Mouse (Mus musculus) ES-Bruce4 (cell line): ENCODE results near the gene Sesn3. TPM values are rescaled to one million over a fixed set of nuclear protein-coding genes. Genes with fewer than 3 reads are reported as not detected.
A peak's percentile ranks its signal among the peaks of the same experiment; 100 is the strongest.

Experiments used
- H3K27ac ChIP-seq: 2 replicates; pipeline ENCODE4 v1.5.1; 2012; ENCODE audit warnings: low read length, inconsistent platforms; ENCODE audit not compliant: insufficient read depth
- H3K27me3 ChIP-seq: 2 replicates; pipeline ENCODE4 v1.6.1; 2012; ENCODE audit warnings: mild to moderate bottlenecking, low read length, inconsistent platforms; ENCODE audit not compliant: control insufficient read depth, poor library complexity, insufficient read depth, severe bottlenecking
- H3K36me3 ChIP-seq: 2 replicates; pipeline ENCODE4 v1.6.1; 2012; ENCODE audit warnings: inconsistent platforms, mild to moderate bottlenecking, low read length, moderate library complexity; ENCODE audit not compliant: control insufficient read depth, poor library complexity, insufficient read depth, severe bottlenecking
- H3K4me1 ChIP-seq: one replicate; pipeline ENCODE4 v1.8.1; 2011; ENCODE audit warnings: low read length; ENCODE audit not compliant: control insufficient read depth, insufficient read depth
- H3K4me3 ChIP-seq: 2 replicates; pipeline ENCODE4 v1.5.1; 2011; ENCODE audit warnings: low read depth, mild to moderate bottlenecking, low read length
- H3K9ac ChIP-seq: 2 replicates; pipeline ENCODE4 v1.6.1; 2012; ENCODE audit warnings: low read depth, mild to moderate bottlenecking, inconsistent platforms; ENCODE audit not compliant: poor library complexity, severe bottlenecking
- H3K9me3 ChIP-seq: replicated peaks from 2 replicates; pipeline ENCODE4 v1.6.1; 2012; ENCODE audit warnings: mild to moderate bottlenecking, low read length, inconsistent platforms; ENCODE audit not compliant: control insufficient read depth, poor library complexity, insufficient read depth, severe bottlenecking
- CTCF ChIP-seq: IDR thresholded peaks from one replicate; pipeline ENCODE4 v1.8.1; 2011; ENCODE audit warnings: low read depth, low read length
- EP300 ChIP-seq: IDR thresholded peaks from 2 replicates; pipeline ENCODE4 v1.6.1; 2011; ENCODE audit warnings: low read depth, low read length; ENCODE audit not compliant: insufficient read depth
- POLR2A ChIP-seq: IDR thresholded peaks from one replicate; pipeline ENCODE4 v1.8.1; 2011; ENCODE audit warnings: low read length; ENCODE audit not compliant: insufficient read depth
- polyA plus RNA-seq: library from polyadenylated mRNA; stranded (reverse); fragments of >200 nt; gene quantifications from 2 replicates; pipeline ENCODE4 v1.2.4, GENCODE M21; 2011; ENCODE audit warnings: low read depth; ENCODE audit not compliant: missing spikeins, insufficient read depth, insufficient read length

The Sesn3 gene
- polyA plus RNA-seq, 1 experiment = 26.4 TPM

GRCm38 (mm10) chr9:14380386-14381285 is 105.8 kb downstream of the Sesn3 start:
- Histone ChIP-seq H3K9me3 (no peaks in the 10 kb centered on the region), H3K36me3 (no peaks in the 10 kb centered on the region), H3K4me1 (no peaks in the 10 kb centered on the region), H3K27me3 (no peaks in the 10 kb centered on the region), H3K27ac (no peak overlapping the region), H3K9ac (peak overlapping the region; percentile 51), H3K4me3 (peak overlapping the region; percentile 70)
- no peak for TF ChIP-seq EP300

DNA sequence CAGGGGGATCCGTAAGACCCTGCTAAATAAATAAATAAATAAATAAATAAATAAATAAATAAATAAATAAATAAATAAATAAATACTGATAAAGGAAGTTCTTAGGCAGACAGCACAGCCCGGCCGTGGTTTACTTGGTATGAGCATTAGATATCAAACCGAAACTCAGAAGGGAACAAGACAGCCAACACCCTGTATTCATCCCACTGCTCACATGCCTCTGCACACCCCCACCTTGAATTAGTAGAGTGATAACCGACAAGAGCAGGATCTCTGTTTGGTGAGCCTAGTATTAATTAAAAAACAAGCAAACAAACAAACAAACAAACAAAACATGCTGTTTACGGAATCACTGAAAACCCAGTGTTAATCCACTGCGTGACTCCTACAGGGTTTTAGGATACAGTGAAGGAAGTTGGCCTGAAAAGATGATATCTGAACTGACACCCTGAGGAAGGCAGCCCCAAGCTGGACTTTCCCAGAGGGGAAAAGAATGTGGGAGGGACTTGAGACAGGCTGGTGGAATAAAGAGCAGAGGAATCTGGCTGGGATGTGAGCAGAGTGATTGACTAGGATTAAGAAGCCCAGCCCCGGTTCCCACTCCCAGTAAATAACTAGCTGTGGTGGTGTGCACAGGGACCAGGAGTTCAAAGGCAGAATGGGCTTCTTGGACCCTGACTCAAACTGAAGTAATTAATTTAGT is 106.6 kb downstream of the Sesn3 start, which contains the start of gene Endod1:
Gene Endod1, minus strand, starts transcription at position 155 of the 703 bp plus-strand sequence.
- peak within 1 kb of the TSS; percentile 70 for H3K4me3 ChIP-seq
- H3K9me3 ChIP-seq = no peaks in the 10 kb centered on the region
- TF ChIP-seq CTCF = no peak
- TF ChIP-seq POLR2A = no peak
- no peak for TF ChIP-seq EP300
- H3K36me3 ChIP-seq = no peaks in the 10 kb centered on the region
- H3K27ac ChIP-seq = no peak within 1 kb of the TSS
- H3K27me3 ChIP-seq = no peaks in the 10 kb centered on the region
- H3K9ac ChIP-seq = peak within 1 kb of the TSS; percentile 51
- H3K4me1 ChIP-seq = no peaks in the 10 kb centered on the region

DNA sequence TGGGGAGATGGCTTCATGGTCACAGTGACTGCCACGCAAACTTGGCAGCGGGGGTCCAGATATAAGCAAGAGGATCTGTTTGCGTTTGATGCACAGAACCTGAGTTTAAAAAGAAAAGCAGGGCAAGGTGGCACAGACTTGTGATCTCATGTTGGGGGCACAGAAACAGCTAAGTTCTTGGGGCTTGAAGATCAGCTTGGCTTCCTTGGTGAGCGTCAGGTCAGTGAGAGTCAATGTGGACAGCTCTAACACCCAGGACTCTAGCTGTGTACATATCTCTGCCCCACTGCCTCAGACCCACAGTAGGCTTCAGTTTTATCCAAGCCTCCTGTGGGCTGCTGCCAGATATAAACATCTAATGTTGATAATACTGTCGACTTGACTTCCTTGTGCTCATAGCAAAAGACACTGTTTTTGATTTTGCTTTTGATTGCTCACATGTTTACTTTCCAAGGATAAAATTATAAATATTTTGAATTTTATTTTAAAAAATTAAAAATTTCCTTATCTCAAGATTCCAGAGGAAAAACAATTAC is 107.5 kb downstream of the Sesn3 start:
- Histone ChIP-seq H3K27ac (no peak overlapping the region), H3K4me1 (no peaks in the 10 kb centered on the region), H3K9ac (no peak overlapping the region), H3K9me3 (no peaks in the 10 kb centered on the region), H3K4me3 (no peak overlapping the region), H3K27me3 (no peaks in the 10 kb centered on the region), H3K36me3 (no peaks in the 10 kb centered on the region)
- TF ChIP-seq POLR2A (no peak), CTCF (no peak), EP300 (no peak)

Other genes with a start within 250 kb of the Sesn3 start
- 12.2 and 14.5 TPM in 2 replicates for gene Endod1, start 106.4 kb downstream of the Sesn3 start, polyA plus RNA-seq
- 0.37 and 0.52 TPM in 2 replicates for gene Kdm4d, start 225.4 kb downstream of the Sesn3 start, polyA plus RNA-seq
- gene Cwc15, start 225.6 kb downstream of the Sesn3 start, polyA plus RNA-seq = 132 and 138 TPM in 2 replicates